Mouse (Mus musculus): Measurements from ENCODE around the gene 2300002M23Rik. TPM values are rescaled to one million over a fixed set of nuclear protein-coding genes. Genes with fewer than 3 reads are reported as not detected.

2300002M23Rik gene
- polyA plus RNA-seq, 1 experiment from 2014 or later: not detected

- no peak for DNase-seq
- Histone ChIP-seq H3K9ac (no peak overlapping the region), H3K27me3 (ENCODE audit: insufficient read depth, low read length) (peaks cover 28% of the 10 kb centered on the region), H3K4me3 (ENCODE audit: low read depth, low read length) (no peak overlapping the region), H3K4me2 (no peak overlapping the region), H3K36me3 (ENCODE audit: insufficient read depth) (no peaks in the 10 kb centered on the region), H3K4me1 (ENCODE audit: insufficient read depth) (no peaks in the 10 kb centered on the region), H3K27ac (ENCODE audit: low read depth) (no peak overlapping the region), H3K9me3 (ENCODE audit: low read depth, low read length) (no peaks in the 10 kb centered on the region)
- no peak for TF ChIP-seq CTCF (IDR thresholded peaks at IDR 0.05; ENCODE audit: low read depth)
- 75% methylated on average over 14 of the region's 14 CpGs for WGBS
- no peak for ATAC-seq (ENCODE audit: insufficient read depth)
Observed at GRCm38 (mm10) chr17:35570836-35571235, 3.6 kb downstream of the 2300002M23Rik start.

GRCm38 (mm10) chr17:35571477-35571876 lies 4.2 kb downstream of the 2300002M23Rik start:
- Histone ChIP-seq H3K4me3 (ENCODE audit: low read depth, low read length) (no peak overlapping the region), H3K4me1 (ENCODE audit: insufficient read depth) (no peaks in the 10 kb centered on the region), H3K9me3 (ENCODE audit: low read depth, low read length) (no peaks in the 10 kb centered on the region), H3K4me2 (no peak overlapping the region), H3K27me3 (ENCODE audit: insufficient read depth, low read length) (peaks cover 28% of the 10 kb centered on the region), H3K36me3 (ENCODE audit: insufficient read depth) (no peaks in the 10 kb centered on the region), H3K9ac (no peak overlapping the region), H3K27ac (ENCODE audit: low read depth) (no peak overlapping the region)
- DNase-seq (no peak), ATAC-seq (ENCODE audit: insufficient read depth) (no peak)
- peak; percentile 16; the same call in 1 of the 2 replicates for TF ChIP-seq CTCF (IDR thresholded peaks at IDR 0.05; ENCODE audit: low read depth)
- 87% methylated on average over 7 of the region's 7 CpGs for WGBS

- Histone ChIP-seq H3K9ac (no peak overlapping the region), H3K4me1 (ENCODE audit: insufficient read depth) (no peaks in the 10 kb centered on the region), H3K9me3 (ENCODE audit: low read depth, low read length) (no peaks in the 10 kb centered on the region), H3K27ac (ENCODE audit: low read depth) (no peak overlapping the region), H3K27me3 (ENCODE audit: insufficient read depth, low read length) (0 out of 2 replicates have a peak, but pooled peaks cover 4% of the 10 kb centered on the region), H3K4me3 (ENCODE audit: low read depth, low read length) (no peak overlapping the region), H3K36me3 (ENCODE audit: insufficient read depth) (no peaks in the 10 kb centered on the region), H3K4me2 (no peak overlapping the region)
- whole genome bisulfite sequencing: 19% methylated on average over 6 of the region's 6 CpGs
- no peak for ATAC-seq (ENCODE audit: insufficient read depth)
- DNase-seq: peak; percentile 95
- peak; percentile 100 for TF ChIP-seq CTCF (IDR thresholded peaks at IDR 0.05; ENCODE audit: low read depth)
Observed at GRCm38 (mm10) chr17:35578211-35578610, 11.0 kb downstream of the 2300002M23Rik start.

GRCm38 (mm10) chr17:35582900-35583299 lies 15.7 kb downstream of the 2300002M23Rik start:
- H3K9ac ChIP-seq: no peak overlapping the region
- H3K4me2 ChIP-seq: no peak overlapping the region
- peak; percentile 72 for TF ChIP-seq CTCF (IDR thresholded peaks at IDR 0.05; ENCODE audit: low read depth)
- no peak overlapping the region for H3K4me3 ChIP-seq (ENCODE audit: low read depth, low read length)
- no peak overlapping the region for H3K27ac ChIP-seq (ENCODE audit: low read depth)
- H3K4me1 ChIP-seq (ENCODE audit: insufficient read depth): no peaks in the 10 kb centered on the region
- no peaks in the 10 kb centered on the region for H3K9me3 ChIP-seq (ENCODE audit: low read depth, low read length)
- ATAC-seq (ENCODE audit: insufficient read depth) (no peak), DNase-seq (peak; percentile 35)
- H3K27me3 ChIP-seq (ENCODE audit: insufficient read depth, low read length): no peaks in the 10 kb centered on the region
- no peaks in the 10 kb centered on the region for H3K36me3 ChIP-seq (ENCODE audit: insufficient read depth)
- WGBS: 81% methylated on average over 1 of the region's 1 CpGs

- Histone ChIP-seq H3K9me3 (ENCODE audit: low read depth, low read length) (no peaks in the 10 kb centered on the region), H3K9ac (no peak overlapping the region), H3K4me2 (peak overlapping the region; percentile 7; the same call in 1 of the 2 replicates), H3K4me1 (ENCODE audit: insufficient read depth) (no peaks in the 10 kb centered on the region), H3K27ac (ENCODE audit: low read depth) (no peak overlapping the region), H3K4me3 (ENCODE audit: low read depth, low read length) (no peak overlapping the region), H3K36me3 (ENCODE audit: insufficient read depth) (no peaks in the 10 kb centered on the region), H3K27me3 (ENCODE audit: insufficient read depth, low read length) (no peaks in the 10 kb centered on the region)
- peak; percentile 87 for TF ChIP-seq CTCF (IDR thresholded peaks at IDR 0.05; ENCODE audit: low read depth)
- peak; percentile 66 for ATAC-seq (ENCODE audit: insufficient read depth)
- peak; percentile 93 for DNase-seq
- 11% methylated on average over 16 of the region's 16 CpGs for WGBS
Observed at GRCm38 (mm10) chr17:35584330-35584937, 17.2 kb downstream of the 2300002M23Rik start.

GRCm38 (mm10) chr17:35587291-35587690 lies 20.0 kb downstream of the 2300002M23Rik start:
- H3K9ac ChIP-seq: no peak overlapping the region
- peak; percentile 27 for TF ChIP-seq CTCF (IDR thresholded peaks at IDR 0.05; ENCODE audit: low read depth)
- ATAC-seq (ENCODE audit: insufficient read depth) (no peak), DNase-seq (no peak)
- no peak overlapping the region for H3K27ac ChIP-seq (ENCODE audit: low read depth)
- no peaks in the 10 kb centered on the region for H3K36me3 ChIP-seq (ENCODE audit: insufficient read depth)
- no peaks in the 10 kb centered on the region for H3K9me3 ChIP-seq (ENCODE audit: low read depth, low read length)
- no peaks in the 10 kb centered on the region for H3K4me1 ChIP-seq (ENCODE audit: insufficient read depth)
- no peak overlapping the region for H3K4me3 ChIP-seq (ENCODE audit: low read depth, low read length)
- H3K27me3 ChIP-seq (ENCODE audit: insufficient read depth, low read length): no peaks in the 10 kb centered on the region
- 77% methylated on average over 1 of the region's 1 CpGs for WGBS
- H3K4me2 ChIP-seq: no peak overlapping the region

GRCm38 (mm10) chr17:35588387-35588786 lies 21.1 kb downstream of the 2300002M23Rik start:
- DNase-seq: no peak
- no peak for ATAC-seq (ENCODE audit: insufficient read depth)

More at GRCm38 (mm10) chr17:35588387-35588786, 21.1 kb downstream of the 2300002M23Rik start:
- Histone ChIP-seq H3K9me3 (ENCODE audit: low read depth, low read length) (no peaks in the 10 kb centered on the region), H3K4me2 (no peak overlapping the region), H3K4me3 (ENCODE audit: low read depth, low read length) (no peak overlapping the region), H3K27me3 (ENCODE audit: insufficient read depth, low read length) (no peaks in the 10 kb centered on the region), H3K36me3 (ENCODE audit: insufficient read depth) (no peaks in the 10 kb centered on the region), H3K27ac (ENCODE audit: low read depth) (no peak overlapping the region), H3K9ac (no peak overlapping the region), H3K4me1 (ENCODE audit: insufficient read depth) (no peaks in the 10 kb centered on the region)
- 25% methylated on average over 4 of the region's 4 CpGs for WGBS
- TF ChIP-seq CTCF (IDR thresholded peaks at IDR 0.05; ENCODE audit: low read depth): no peak

All from lung, embryonic 14.5 days (tissue).